Mouse (Mus musculus) MEL (cell line): Measurements from ENCODE around the gene Hpse. TPM values are rescaled to one million over a fixed set of nuclear protein-coding genes. Genes with fewer than 3 reads are reported as not detected.

Experiments
- DNase-seq: peaks from one replicate; pipeline ENCODE4 v3.0.0; 2011; ENCODE audit warnings: low read depth, low spot score
- H3K27ac ChIP-seq: 2 replicates; pipeline ENCODE4 v1.5.1; 2012; ENCODE audit warnings: low read depth, mild to moderate bottlenecking, control low read depth, low read length, moderate library complexity; ENCODE audit not compliant: control insufficient read depth
- H3K27me3 ChIP-seq, 2 experiments: fragments of 150-350 bp in 1 of 2; sonication (generic) in 1 of 2; 2 replicates each; pipeline ENCODE4 v1.6.1; 2012; ENCODE audit warnings: low read length in 2 of 2, mild to moderate bottlenecking in 2 of 2, improper control_type of control experiment in 1 of 2, moderate library complexity in 1 of 2; ENCODE audit not compliant: insufficient read depth in 2 of 2, control insufficient read depth in 1 of 2
- H3K36me3 ChIP-seq, 2 experiments: 2 replicates each; pipeline ENCODE4 v1.6.1; 2012 to 2014; ENCODE audit warnings: low read length in 2 of 2, improper control_type of control experiment in 1 of 2, inconsistent platforms in 1 of 2, mild to moderate bottlenecking in 1 of 2; ENCODE audit not compliant: insufficient read depth in 2 of 2, control insufficient read depth in 1 of 2
- H3K4me1 ChIP-seq, 2 experiments: fragments of 150-350 bp in 1 of 2; sonication (generic) in 1 of 2; 2 replicates each; pipeline ENCODE4 v1.6.1; 2012; ENCODE audit warnings: low read length in 2 of 2, improper control_type of control experiment in 1 of 2, mild to moderate bottlenecking in 1 of 2; ENCODE audit not compliant: insufficient read depth in 2 of 2, control insufficient read depth in 1 of 2
- H3K4me3 ChIP-seq, 2 experiments: fragments of 150-350 bp in 1 of 2; sonication (generic) in 1 of 2; 2 replicates each; pipeline ENCODE4 v1.5.1; 2012; ENCODE audit warnings: low read depth in 2 of 2, low read length in 2 of 2, mild to moderate bottlenecking in 2 of 2, moderate library complexity in 2 of 2, control low read depth in 1 of 2, improper control_type of control experiment in 1 of 2; ENCODE audit not compliant: control insufficient read depth in 1 of 2, insufficient read depth in 1 of 2
- H3K79me2 ChIP-seq: 2 replicates; pipeline ENCODE4 v1.6.1; 2012; ENCODE audit warnings: mild to moderate bottlenecking, low read length, moderate library complexity; ENCODE audit not compliant: control insufficient read depth, poor library complexity, insufficient read depth
- H3K9ac ChIP-seq: 2 replicates; pipeline ENCODE4 v1.6.1; 2012; ENCODE audit warnings: low read depth, mild to moderate bottlenecking, control low read depth, low read length, moderate library complexity; ENCODE audit not compliant: control insufficient read depth, poor library complexity, severe bottlenecking
- H3K9me3 ChIP-seq: fragments of 150-350 bp; sonication (generic); replicated peaks from 2 replicates; pipeline ENCODE4 v1.6.1; 2012; ENCODE audit warnings: mild to moderate bottlenecking, low read length, improper control_type of control experiment, moderate library complexity; ENCODE audit not compliant: insufficient read depth
- BHLHE40 ChIP-seq: IDR thresholded peaks from 2 replicates; pipeline ENCODE4 v1.6.1; 2012; ENCODE audit warnings: low read depth, mild to moderate bottlenecking, inconsistent platforms, low read length, improper control_type of control experiment, borderline replicate concordance
- CHD1 ChIP-seq: IDR thresholded peaks from 2 replicates; pipeline ENCODE4 v1.6.1; 2012; ENCODE audit warnings: low read depth, mild to moderate bottlenecking, inconsistent platforms, low read length, improper control_type of control experiment
- CHD2 ChIP-seq: IDR thresholded peaks from 2 replicates; pipeline ENCODE4 v1.6.1; 2011; ENCODE audit warnings: low read length, improper control_type of control experiment
- E2F4 ChIP-seq: IDR thresholded peaks from 2 replicates; pipeline ENCODE4 v1.6.1; 2011; ENCODE audit warnings: low read depth, low read length, improper control_type of control experiment, borderline replicate concordance
- ELF1 ChIP-seq: IDR thresholded peaks from 2 replicates; pipeline ENCODE4 v1.6.1; 2014; ENCODE audit warnings: low read depth, mild to moderate bottlenecking, inconsistent platforms, low read length, improper control_type of control experiment, moderate library complexity
- ETS1 ChIP-seq: IDR thresholded peaks from 2 replicates; pipeline ENCODE4 v1.6.1; 2012; ENCODE audit warnings: low read depth, mild to moderate bottlenecking, inconsistent platforms, low read length, improper control_type of control experiment, moderate library complexity
- GABPA ChIP-seq: IDR thresholded peaks from 2 replicates; pipeline ENCODE4 v1.6.1; 2012; ENCODE audit warnings: low read depth, mild to moderate bottlenecking, inconsistent platforms, low read length, improper control_type of control experiment, moderate library complexity
- GATA1 ChIP-seq: IDR thresholded peaks from 2 replicates; pipeline ENCODE4 v1.6.1; 2011; ENCODE audit warnings: low read depth, low read length, improper control_type of control experiment
- HCFC1 ChIP-seq: IDR thresholded peaks from 2 replicates; pipeline ENCODE4 v1.6.1; 2012; ENCODE audit warnings: low read depth, mild to moderate bottlenecking, inconsistent platforms, low read length, improper control_type of control experiment, moderate library complexity
- JUND ChIP-seq: IDR thresholded peaks from 2 replicates; pipeline ENCODE4 v1.6.1; 2011; ENCODE audit warnings: low read depth, mild to moderate bottlenecking, improper control_type of control experiment, low read length
- KAT2A ChIP-seq: conservative IDR thresholded peaks from 2 replicates; pipeline ENCODE4 v1.6.1; 2012; ENCODE audit warnings: low read depth, low read length, improper control_type of control experiment, inconsistent platforms
- MAX ChIP-seq: IDR thresholded peaks from 2 replicates; pipeline ENCODE4 v1.6.1; 2011; ENCODE audit warnings: low read length, improper control_type of control experiment
- MEF2A ChIP-seq: IDR thresholded peaks from 2 replicates; pipeline ENCODE4 v1.6.1; 2014; ENCODE audit warnings: low read depth, mild to moderate bottlenecking, inconsistent platforms, low read length, improper control_type of control experiment; ENCODE audit not compliant: poor library complexity, insufficient replicate concordance, severe bottlenecking; ENCODE audit errors: extremely low read depth
- MXI1 ChIP-seq: IDR thresholded peaks from 2 replicates; pipeline ENCODE4 v1.6.1; 2011; ENCODE audit warnings: mild to moderate bottlenecking, low read depth, low read length, improper control_type of control experiment
- NELFE ChIP-seq: IDR thresholded peaks from 2 replicates; pipeline ENCODE4 v1.6.1; 2011; ENCODE audit warnings: low read depth, low read length, improper control_type of control experiment
- NRF1 ChIP-seq: IDR thresholded peaks from 2 replicates; pipeline ENCODE4 v1.6.1; 2014; ENCODE audit warnings: low read depth, mild to moderate bottlenecking, inconsistent platforms, low read length, improper control_type of control experiment, moderate library complexity; ENCODE audit not compliant: poor library complexity, insufficient read depth, severe bottlenecking
- POLR2A ChIP-seq, 2 experiments: IDR thresholded peaks; 2 replicates each; pipeline ENCODE4 v1.6.1; 2011 to 2012; ENCODE audit warnings: low read length in 2 of 2, mild to moderate bottlenecking in 2 of 2, control low read depth in 1 of 2, improper control_type of control experiment in 1 of 2, low read depth in 1 of 2, moderate library complexity in 1 of 2; ENCODE audit not compliant: control insufficient read depth in 1 of 2, insufficient read depth in 1 of 2, poor library complexity in 1 of 2
- POLR2AphosphoS2 ChIP-seq: IDR thresholded peaks from 2 replicates; pipeline ENCODE4 v1.6.1; 2011; ENCODE audit warnings: low read length, improper control_type of control experiment
- RAD21 ChIP-seq: IDR thresholded peaks from 2 replicates; pipeline ENCODE4 v1.6.1; 2011; ENCODE audit warnings: mild to moderate bottlenecking, low read depth, low read length, improper control_type of control experiment
- SIN3A ChIP-seq: IDR thresholded peaks from 2 replicates; pipeline ENCODE4 v1.6.1; 2012; ENCODE audit warnings: low read length, improper control_type of control experiment, inconsistent platforms
- SMC3 ChIP-seq: IDR thresholded peaks from 2 replicates; pipeline ENCODE4 v1.6.1; 2011; ENCODE audit warnings: low read depth, low read length, improper control_type of control experiment
- UBTF ChIP-seq: IDR thresholded peaks from 2 replicates; pipeline ENCODE4 v1.6.1; 2012; ENCODE audit warnings: low read depth, mild to moderate bottlenecking, inconsistent platforms, low read length, improper control_type of control experiment, moderate library complexity, borderline replicate concordance; ENCODE audit not compliant: insufficient read depth
- USF1 ChIP-seq: IDR thresholded peaks from 2 replicates; pipeline ENCODE4 v1.6.1; 2014; ENCODE audit warnings: low read depth, mild to moderate bottlenecking, inconsistent platforms, low read length, improper control_type of control experiment, moderate library complexity
- USF2 ChIP-seq, 2 experiments: IDR thresholded peaks; 2 replicates each; pipeline ENCODE4 v1.6.1; 2011 to 2012; ENCODE audit warnings: improper control_type of control experiment in 2 of 2, low read length in 2 of 2, borderline replicate concordance in 1 of 2, inconsistent platforms in 1 of 2, low read depth in 1 of 2, mild to moderate bottlenecking in 1 of 2; ENCODE audit not compliant: insufficient read depth in 1 of 2
- ZC3H11A ChIP-seq: IDR thresholded peaks from 2 replicates; pipeline ENCODE4 v1.6.1; 2012; ENCODE audit warnings: low read depth, mild to moderate bottlenecking, inconsistent platforms, low read length, improper control_type of control experiment
- ZKSCAN1 ChIP-seq: IDR thresholded peaks from 2 replicates; pipeline ENCODE4 v1.6.1; 2012; ENCODE audit warnings: low read depth, mild to moderate bottlenecking, inconsistent platforms, low read length, improper control_type of control experiment, moderate library complexity
- ZMIZ1 ChIP-seq: IDR thresholded peaks from 2 replicates; pipeline ENCODE4 v1.6.1; 2012; ENCODE audit warnings: low read depth, mild to moderate bottlenecking, inconsistent platforms, low read length, improper control_type of control experiment, moderate library complexity
- ZNF384 ChIP-seq: IDR thresholded peaks from 2 replicates; pipeline ENCODE4 v1.6.1; 2012; ENCODE audit warnings: low read depth, mild to moderate bottlenecking, inconsistent platforms, low read length, improper control_type of control experiment
- polyA plus RNA-seq, 2 experiments: library from polyadenylated mRNA; stranded (reverse) in 1 of 2; unstranded in 1 of 2; fragments of >175 nt in 1 of 2; fragments of >200 nt in 1 of 2; gene quantifications; 2 replicates each; pipeline versions ENCODE4 v1.2.1 to v1.2.4; 2012; ENCODE audit warnings: low replicate concordance in 2 of 2, low read depth in 1 of 2; ENCODE audit not compliant: insufficient read length in 2 of 2, insufficient read depth in 1 of 2, missing spikeins in 1 of 2
- total RNA-seq: library from RNA; depleted of rRNA; stranded (reverse); fragments of 300-350 nt; gene quantifications from 2 replicates; pipeline ENCODE4 v1.2.3, GENCODE M21; 2012

The Hpse gene
- total and polyA plus RNA-seq, 3 experiments, result 0.03 TPM; not detected in 2

GRCm38 (mm10) chr5:100634885-100635478 is 84.5 kb downstream of the Hpse start:
- H3K9ac ChIP-seq, result no peak overlapping the region
- no peak overlapping the region for H3K27ac ChIP-seq
- peaks cover 0 to 28% of the 10 kb centered on the region in 2 experiments; a peak in 2 of 4 replicates for H3K36me3 ChIP-seq
- DNase-seq, result peak; percentile 50
- no peaks in the 10 kb centered on the region for H3K27me3 ChIP-seq
- H3K4me3 ChIP-seq, result no peak overlapping the region
- peaks cover 10 to 42% of the 10 kb centered on the region in 2 experiments for H3K4me1 ChIP-seq
- H3K79me2 ChIP-seq, result no peaks in the 10 kb centered on the region
- TF ChIP-seq ELF1 (no peak), CHD1 (no peak), E2F4 (no peak), CHD2 (no peak), MEF2A (no peak), MAX (0 out of 2 replicates have a peak, but pooled peaks have one; percentile 23), SMC3 (no peak), ZNF384 (peak; percentile 44), KAT2A (no peak), POLR2AphosphoS2 (no peak), POLR2A (IDR thresholded peaks at IDR 0.05; ENCODE audit: control insufficient read depth in 1 of 2, insufficient read depth in 1 of 2, low read depth in 1 of 2, low read length in 2 of 2, poor library complexity in 1 of 2) (no peak), RAD21 (no peak), SIN3A (0 out of 2 replicates have a peak, but pooled peaks have one; percentile 16), ETS1 (no peak), NELFE (no peak), ZMIZ1 (no peak), GABPA (no peak), NRF1 (no peak), ZC3H11A (no peak), HCFC1 (no peak), USF2 (IDR thresholded peaks at IDR 0.05; ENCODE audit: borderline replicate concordance in 1 of 2, insufficient read depth in 1 of 2, low read depth in 1 of 2, low read length in 2 of 2) (no peak), MXI1 (0 out of 2 replicates have a peak, but pooled peaks have one; percentile 51), ZKSCAN1 (no peak), USF1 (no peak), BHLHE40 (no peak), JUND (peak; percentile 96), GATA1 (no peak), UBTF (no peak)
- H3K9me3 ChIP-seq, result no peaks in the 10 kb centered on the region
